ENCODE assay signal across 8 mouse cellular contexts in genomic region chr10:121419640-121420470, GRCm38 (mm10). TPM values are rescaled to one million over a fixed set of nuclear protein-coding genes. Genes with fewer than 3 reads are reported as not detected.
DNase-seq lines count a peak whose midpoint lies in the region; ATAC-seq and TF ChIP-seq lines count a peak whose summit lies in the region.

No protein-coding gene starts in this region.

- no peak overlapping the region for H3K4me2 ChIP-seq in hindbrain, postnatal 0 days (ENCODE audit: low read depth, low read length)
- H3K4me2 ChIP-seq in lung, embryonic 16.5 days (ENCODE audit: low read depth, low read length) = peak overlapping the region; percentile 16

- H3K4me3 ChIP-seq in E14TG2a.4 (replicated peaks; ENCODE audit: low read length) = peak overlapping the region; percentile 23; the same call in 1 of the 2 replicates
- H3K4me3 ChIP-seq in hindbrain, postnatal 0 days (ENCODE audit: low read length) = no peak overlapping the region
- no peak overlapping the region for H3K4me3 ChIP-seq in lung, embryonic 16.5 days (ENCODE audit: low read length)

- TF ChIP-seq CTCF in E14TG2a.4 (conservative IDR thresholded peaks at IDR 0.05; ENCODE audit: low read length) = no peak
- peak; percentile 34 for TF ChIP-seq CTCF in hindbrain, postnatal 0 days (IDR thresholded peaks at IDR 0.05; ENCODE audit: low read depth)

- DNase-seq in frontal cortex, postnatal 25 days (ENCODE audit: low spot score in 2 of 2) = no peak
- DNase-seq in hindbrain, postnatal 0 days (ENCODE audit: low spot score) = peak; percentile 59
- DNase-seq in splenic B cell, adult 2 months (ENCODE audit: low read depth, low spot score) = peak; percentile 90
- no peak for DNase-seq in ovary, postnatal 36 days (ENCODE audit: low spot score)
- no peak for DNase-seq in left cerebral cortex, adult 9 months (ENCODE audit: low spot score in 2 of 2)

- H3K36me3 ChIP-seq in E14TG2a.4 (ENCODE audit: insufficient read depth, low read length) = peaks cover 41% of the 10 kb centered on the region
- H3K36me3 ChIP-seq in hindbrain, postnatal 0 days (ENCODE audit: insufficient read depth, low read length) = no peaks in the 10 kb centered on the region
- peaks cover 3% of the 10 kb centered on the region for H3K36me3 ChIP-seq in lung, embryonic 16.5 days (ENCODE audit: control insufficient read depth, insufficient read depth, low read length)
- H3K36me3 ChIP-seq in splenic B cell, adult 2 months (ENCODE audit: control insufficient read depth, insufficient read depth, low read length, poor library complexity, severe bottlenecking) = peaks cover 1% of the 10 kb centered on the region; the same call in 1 of the 2 replicates

- no peak overlapping the region for H3K9ac ChIP-seq in hindbrain, postnatal 0 days (replicated peaks; ENCODE audit: low read length)
- H3K9ac ChIP-seq in lung, embryonic 16.5 days (ENCODE audit: low read length) = peak overlapping the region; percentile 6; the same call in 1 of the 2 replicates

- peaks cover 95% of the 10 kb centered on the region for H3K4me1 ChIP-seq in E14TG2a.4 (replicated peaks; ENCODE audit: low read depth, low read length)
- peaks cover 31% of the 10 kb centered on the region for H3K4me1 ChIP-seq in hindbrain, postnatal 0 days (ENCODE audit: insufficient read depth, low read length)
- H3K4me1 ChIP-seq in lung, embryonic 16.5 days (replicated peaks; ENCODE audit: control insufficient read depth, insufficient read depth, low read length) = peaks cover 39% of the 10 kb centered on the region

- 51% methylated on average over 22 of the region's 22 CpGs for WGBS in hindbrain, postnatal 0 days
- 36% methylated on average over 22 of the region's 22 CpGs for WGBS in lung, embryonic 16.5 days

- no peak overlapping the region; the same call in 1 of the 2 replicates for H3K27ac ChIP-seq in hindbrain, postnatal 0 days
- peak overlapping the region; percentile 45 for H3K27ac ChIP-seq in lung, embryonic 16.5 days (ENCODE audit: low read length)

- ATAC-seq in frontal cortex, adult (ENCODE audit: low TSS enrichment) = peak; percentile 35; the same call in 1 of the 2 replicates
- peak; percentile 60 for ATAC-seq in hindbrain, postnatal 0 days
- ATAC-seq in lung, embryonic 16.5 days (ENCODE audit: low read depth) = peak; percentile 65

- H3K27me3 ChIP-seq in E14TG2a.4 (ENCODE audit: insufficient read depth, low read length) = no peaks in the 10 kb centered on the region
- H3K27me3 ChIP-seq in hindbrain, postnatal 0 days (ENCODE audit: insufficient read depth, low read length) = no peaks in the 10 kb centered on the region
- H3K27me3 ChIP-seq in lung, embryonic 16.5 days (ENCODE audit: control insufficient read depth, insufficient read depth, low read depth, low read length) = no peaks in the 10 kb centered on the region
- no peaks in the 10 kb centered on the region for H3K27me3 ChIP-seq in splenic B cell, adult 2 months (ENCODE audit: control insufficient read depth, insufficient read depth, low read length, poor library complexity, severe bottlenecking)

- no peaks in the 10 kb centered on the region for H3K9me3 ChIP-seq in E14TG2a.4 (ENCODE audit: low read length)
- H3K9me3 ChIP-seq in hindbrain, postnatal 0 days (ENCODE audit: low read length) = no peaks in the 10 kb centered on the region
- no peaks in the 10 kb centered on the region for H3K9me3 ChIP-seq in lung, embryonic 16.5 days (ENCODE audit: control insufficient read depth, low read length)

RNA-seq across cellular contexts. Expression of gene Gns, which starts 55.0 kb away (rescaled TPM):
- 87.5 and 93.8 TPM in 2 replicates for total RNA-seq in hindbrain, postnatal 0 days (2014; rRNA removed)
- polyA plus RNA-seq in hindbrain, postnatal 0 days (2015; fragmentation: Nextera tagmentation; extraction: Ambion mirVana) = 38.2 and 39.5 TPM in 2 replicates
- 38.2 and 38.8 TPM in 2 replicates for polyA plus RNA-seq in lung, embryonic 16.5 days (2015; fragmentation: Nextera tagmentation; extraction: Ambion mirVana)

RNA-seq across cellular contexts. Expression of gene Rassf3, which starts 56.3 kb away (rescaled TPM):
- 7.4 and 11.1 TPM in 2 replicates for total RNA-seq in hindbrain, postnatal 0 days (2014; rRNA removed)
- 5.7 and 6.0 TPM in 2 replicates for polyA plus RNA-seq in hindbrain, postnatal 0 days (2015; fragmentation: Nextera tagmentation; extraction: Ambion mirVana)
- polyA plus RNA-seq in lung, embryonic 16.5 days (2015; fragmentation: Nextera tagmentation; extraction: Ambion mirVana) = 19.7 and 20.7 TPM in 2 replicates

Comparison
In these comparisons a context has a peak if more than half of its experiments do, and no peak if none do; other contexts are left out.
1. DNase-seq: peak in hindbrain, postnatal 0 days (single experiment) and splenic B cell, adult 2 months (single experiment); none in frontal cortex, postnatal 25 days (0 of 2), ovary, postnatal 36 days (single experiment) and left cerebral cortex, adult 9 months (0 of 2).
2. Peak in every context shown above with its lines, with median percentiles within 50 percentile points of each other: ATAC-seq.